ENCODE assay signal across 25 mouse cellular contexts in the genomic region with DNA sequence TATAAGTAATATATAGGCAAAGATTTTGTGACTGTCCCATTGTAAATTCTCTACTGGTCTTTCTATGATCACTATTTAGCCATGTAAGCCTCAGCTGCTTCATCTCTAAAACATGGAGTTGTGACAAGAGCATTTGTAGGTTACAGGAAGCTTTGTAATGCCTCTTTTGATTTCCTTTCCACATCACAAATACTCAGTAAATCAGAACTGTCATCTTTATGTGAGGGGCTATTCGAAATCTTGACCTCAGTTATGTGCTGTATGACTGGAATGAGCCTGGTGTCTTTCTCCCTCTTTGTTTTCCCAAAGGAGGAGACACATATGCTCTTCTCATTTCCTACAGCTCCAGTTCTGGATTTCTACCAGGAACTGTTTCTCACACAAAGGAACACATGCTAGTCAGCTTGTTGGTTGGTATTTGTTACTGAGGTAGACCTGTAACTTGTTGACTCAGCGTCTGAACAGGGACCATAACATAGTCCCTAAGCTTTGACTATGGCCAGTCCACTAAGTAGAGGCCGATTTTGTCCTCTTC. TPM values are rescaled to one million over a fixed set of nuclear protein-coding genes. Genes with fewer than 3 reads are reported as not detected.
DNase-seq lines count a peak whose midpoint lies in the region; ATAC-seq and TF ChIP-seq lines count a peak whose summit lies in the region.
"Had no signal": no experiment of that assay in that cellular context is flagged by ENCODE, and none has a peak within 500 bp of the region (broad histone marks: within the 10 kb centered on the region; RNA-seq: fewer than 3 reads in every experiment).

No protein-coding gene starts in this region.

- H3K4me3 ChIP-seq in kidney, embryonic 15.5 days (replicated peaks): no peak overlapping the region
- no peak overlapping the region for H3K4me3 ChIP-seq in layer of hippocampus, adult 2 months
- H3K4me3 ChIP-seq: embryonic facial prominence, embryonic 12.5 days; embryonic facial prominence, embryonic 15.5 days; gastrocnemius, adult 2 months; heart, embryonic 10.5 days; heart, embryonic 13.5 days; hindbrain, embryonic 10.5 days; hindbrain, embryonic 13.5 days had no signal

- TF ChIP-seq CTCF in layer of hippocampus, adult 2 months (conservative IDR thresholded peaks at IDR 0.05): no peak

- WGBS in kidney, embryonic 15.5 days: 68% methylated on average over 3 of the region's 3 CpGs

- H3K27me3 ChIP-seq in kidney, embryonic 15.5 days: no peaks in the 10 kb centered on the region
- H3K27me3 ChIP-seq: CH12.LX; embryonic facial prominence, embryonic 12.5 days; embryonic facial prominence, embryonic 15.5 days; heart, embryonic 13.5 days; hindbrain, embryonic 13.5 days had no signal

- no peaks in the 10 kb centered on the region for H3K9me3 ChIP-seq in kidney, embryonic 15.5 days (replicated peaks)
- H3K9me3 ChIP-seq: embryonic facial prominence, embryonic 12.5 days; embryonic facial prominence, embryonic 15.5 days; heart, embryonic 10.5 days; heart, embryonic 13.5 days; hindbrain, embryonic 10.5 days; hindbrain, embryonic 13.5 days had no signal

- no peak overlapping the region for H3K27ac ChIP-seq in kidney, embryonic 15.5 days
- 0 out of 2 replicates have a peak overlapping the region, but pooled peaks have one; percentile 29 for H3K27ac ChIP-seq in layer of hippocampus, adult 2 months
- H3K27ac ChIP-seq: embryonic facial prominence, embryonic 12.5 days; embryonic facial prominence, embryonic 15.5 days; gastrocnemius, adult 2 months; heart, embryonic 10.5 days; heart, embryonic 13.5 days; hindbrain, embryonic 10.5 days; hindbrain, embryonic 13.5 days had no signal

- H3K4me1 ChIP-seq in kidney, embryonic 15.5 days: no peaks in the 10 kb centered on the region
- H3K4me1 ChIP-seq: embryonic facial prominence, embryonic 12.5 days; embryonic facial prominence, embryonic 15.5 days; hindbrain, embryonic 13.5 days had no signal

- H3K4me2 ChIP-seq in kidney, embryonic 15.5 days: no peak overlapping the region
- H3K4me2 ChIP-seq: embryonic facial prominence, embryonic 12.5 days; embryonic facial prominence, embryonic 15.5 days; heart, embryonic 13.5 days; hindbrain, embryonic 13.5 days had no signal

- intact Hi-C loops in heart, postnatal 14 days (cut with DNase I): no loop called here

- no peaks in the 10 kb centered on the region for H3K36me3 ChIP-seq in kidney, embryonic 15.5 days
- H3K36me3 ChIP-seq: embryonic facial prominence, embryonic 12.5 days; embryonic facial prominence, embryonic 15.5 days; G1E; heart, embryonic 10.5 days; heart, embryonic 13.5 days; hindbrain, embryonic 10.5 days; hindbrain, embryonic 13.5 days had no signal

- peak; percentile 83 for DNase-seq in heart, adult 11 months
- no peak for DNase-seq in heart, postnatal 14 days
- no peak for DNase-seq in kidney, postnatal 10 days
- no peak for DNase-seq in layer of hippocampus, adult 2 months (ENCODE audit: low spot score in 2 of 2)
- no peak for DNase-seq in layer of hippocampus, adult 11-12 months (ENCODE audit: low spot score)
- no peak for DNase-seq in right cerebral cortex, postnatal 14 days
- DNase-seq: adrenal gland, adult 2 months; adrenal gland, postnatal 14 days; B cell, adult 2 months; cerebellum, adult 9-11 months; forebrain, postnatal 0 days; gastrocnemius, adult 2 months; gastrocnemius, postnatal 14 days had no signal

- ATAC-seq in kidney, embryonic 15.5 days (replicated peaks; ENCODE audit: low FRiP score): peak; percentile 56
- ATAC-seq: forebrain, embryonic 14.5 days; forebrain, postnatal 0 days; hindbrain, embryonic 16.5 days had no signal

- H3K9ac ChIP-seq in kidney, embryonic 15.5 days: no peak overlapping the region
- H3K9ac ChIP-seq: embryonic facial prominence, embryonic 12.5 days; embryonic facial prominence, embryonic 15.5 days; forebrain, postnatal 0 days; heart, embryonic 13.5 days; hindbrain, embryonic 13.5 days had no signal

RNA-seq across cellular contexts. Expression of a gene that starts 51.8 kb away (rescaled TPM):
- 10 to 100 TPM; 23.6 to 23.8 TPM for total RNA-seq in heart, postnatal 14 days (2021)
- 8.4 and 9.5 TPM in 2 replicates for polyA plus RNA-seq in kidney, embryonic 15.5 days (2015; fragmentation: Nextera tagmentation; extraction: Ambion mirVana)
- 10 to 100 TPM; 50.0 to 58.7 TPM for total RNA-seq in layer of hippocampus, adult 2 months (2021)
- total RNA-seq: CH12.LX; common myeloid progenitor, adult 5-6 weeks had no signal
- polyA plus RNA-seq: G1E had no signal
